In genomic region chr6:12258940-12259481, GRCm38 (mm10) we compare ENCODE assay signal across 16 mouse cellular contexts.
DNase-seq lines count a peak whose midpoint lies in the region; ATAC-seq lines count a peak whose summit lies in the region.
"Had no signal": no experiment of that assay in that cellular context is flagged by ENCODE, and none has a peak within 500 bp of the region (broad histone marks: within the 10 kb centered on the region; RNA-seq: fewer than 3 reads in every experiment).

No protein-coding gene starts in this region.

- no peaks in the 10 kb centered on the region for H3K9me3 ChIP-seq in neural tube, embryonic 11.5 days (ENCODE audit: control insufficient read depth, low read length)
- H3K9me3 ChIP-seq in forebrain, embryonic 16.5 days (ENCODE audit: control insufficient read depth, low read length) = no peaks in the 10 kb centered on the region
- H3K9me3 ChIP-seq in midbrain, embryonic 11.5 days (ENCODE audit: control insufficient read depth, low read length) = no peaks in the 10 kb centered on the region
- no peaks in the 10 kb centered on the region for H3K9me3 ChIP-seq in kidney, embryonic 14.5 days (ENCODE audit: control insufficient read depth, low read length)
- H3K9me3 ChIP-seq: embryonic facial prominence, embryonic 15.5 days; liver, embryonic 15.5 days had no signal

- H3K4me1 ChIP-seq in neural tube, embryonic 11.5 days (ENCODE audit: control insufficient read depth, insufficient read depth, low read length) = peaks cover 4% of the 10 kb centered on the region; the same call in 1 of the 2 replicates
- peaks cover 13% of the 10 kb centered on the region for H3K4me1 ChIP-seq in forebrain, embryonic 16.5 days (replicated peaks; ENCODE audit: control insufficient read depth, insufficient read depth, low read length)
- peaks cover 18% of the 10 kb centered on the region for H3K4me1 ChIP-seq in midbrain, embryonic 11.5 days (ENCODE audit: control insufficient read depth, insufficient read depth, low read length)
- H3K4me1 ChIP-seq in kidney, embryonic 14.5 days (ENCODE audit: control insufficient read depth, insufficient read depth, low read length) = no peaks in the 10 kb centered on the region
- H3K4me1 ChIP-seq: embryonic facial prominence, embryonic 15.5 days; liver, embryonic 15.5 days had no signal

- ATAC-seq in neural tube, embryonic 11.5 days (ENCODE audit: insufficient read depth, low FRiP score, low TSS enrichment) = no peak
- ATAC-seq in forebrain, embryonic 16.5 days = peak; percentile 54
- ATAC-seq in midbrain, embryonic 11.5 days (ENCODE audit: low FRiP score) = peak; percentile 64
- ATAC-seq in kidney, embryonic 14.5 days (ENCODE audit: low FRiP score, low TSS enrichment) = no peak

- no peak overlapping the region for H3K4me2 ChIP-seq in neural tube, embryonic 11.5 days (ENCODE audit: low read depth)
- peak overlapping the region; percentile 27 for H3K4me2 ChIP-seq in forebrain, embryonic 16.5 days (ENCODE audit: low read length)
- H3K4me2 ChIP-seq in midbrain, embryonic 11.5 days = peak overlapping the region; percentile 31
- H3K4me2 ChIP-seq in kidney, embryonic 14.5 days (replicated peaks; ENCODE audit: low read depth, low read length) = no peak overlapping the region
- H3K4me2 ChIP-seq: embryonic facial prominence, embryonic 15.5 days; liver, embryonic 15.5 days had no signal

- peak; percentile 15 for DNase-seq in neural tube, embryonic 11.5 days (ENCODE audit: low spot score)
- DNase-seq in neural tube, embryonic 10.5 days (ENCODE audit: extremely low spot score, low spot score) = no peak
- DNase-seq in midbrain, embryonic 11.5 days (ENCODE audit: low spot score, missing footprints) = peak; percentile 91
- no peak for DNase-seq in yolk sac, embryonic 10.5 days (ENCODE audit: low spot score)
- DNase-seq in left cerebral cortex, postnatal 10 days (ENCODE audit: extremely low spot score in 1 of 2, low spot score in 2 of 2) = no peak
- no peak for DNase-seq in right cerebral cortex, postnatal 25 days
- DNase-seq: cerebellum, adult 9-11 months; heart, adult 2 months; heart, postnatal 14 days; kidney, adult 9 months; lung, postnatal 36 days; thymus, adult 18-20 months had no signal

- intact Hi-C loops in left cerebral cortex, postnatal 10 days (cut with DNase I) = loop anchor here (10.0 kb wide), 1 partner anchor 124 kb away; no protein-coding TSS in a partner anchor

- H3K9ac ChIP-seq in neural tube, embryonic 11.5 days (ENCODE audit: low read length) = no peak overlapping the region
- peak overlapping the region; percentile 3 for H3K9ac ChIP-seq in forebrain, embryonic 16.5 days (replicated peaks; ENCODE audit: low read depth, low read length)
- peak overlapping the region; percentile 33; the same call in 1 of the 2 replicates for H3K9ac ChIP-seq in midbrain, embryonic 11.5 days (ENCODE audit: low read length)
- no peak overlapping the region for H3K9ac ChIP-seq in kidney, embryonic 14.5 days (ENCODE audit: low read depth, low read length)
- H3K9ac ChIP-seq: embryonic facial prominence, embryonic 15.5 days; liver, embryonic 15.5 days had no signal

- no peaks in the 10 kb centered on the region for H3K27me3 ChIP-seq in neural tube, embryonic 11.5 days (ENCODE audit: control insufficient read depth, insufficient read depth, low read length)
- no peaks in the 10 kb centered on the region for H3K27me3 ChIP-seq in forebrain, embryonic 16.5 days (replicated peaks; ENCODE audit: control insufficient read depth, insufficient read depth, low read length)
- H3K27me3 ChIP-seq in midbrain, embryonic 11.5 days (ENCODE audit: control insufficient read depth, insufficient read depth, low read length) = no peaks in the 10 kb centered on the region
- H3K27me3 ChIP-seq in kidney, embryonic 14.5 days (ENCODE audit: control insufficient read depth, insufficient read depth, low read length) = no peaks in the 10 kb centered on the region
- H3K27me3 ChIP-seq: embryonic facial prominence, embryonic 15.5 days; liver, embryonic 15.5 days had no signal

- 47% methylated on average over 7 of the region's 7 CpGs for WGBS in neural tube, embryonic 11.5 days
- 16% methylated on average over 7 of the region's 7 CpGs for WGBS in forebrain, embryonic 16.5 days
- WGBS in midbrain, embryonic 11.5 days = 19% methylated on average over 7 of the region's 7 CpGs
- 73% methylated on average over 7 of the region's 7 CpGs for WGBS in kidney, embryonic 14.5 days

- H3K4me3 ChIP-seq in neural tube, embryonic 11.5 days (ENCODE audit: low read depth, low read length) = no peak overlapping the region
- peak overlapping the region; percentile 21; the same call in 1 of the 2 replicates for H3K4me3 ChIP-seq in forebrain, embryonic 16.5 days (replicated peaks; ENCODE audit: low read length)
- H3K4me3 ChIP-seq in midbrain, embryonic 11.5 days (ENCODE audit: low read depth, low read length) = no peak overlapping the region
- H3K4me3 ChIP-seq in kidney, embryonic 14.5 days (ENCODE audit: low read length) = no peak overlapping the region
- H3K4me3 ChIP-seq: embryonic facial prominence, embryonic 15.5 days; heart, adult 2 months; liver, embryonic 15.5 days had no signal

- H3K27ac ChIP-seq in neural tube, embryonic 11.5 days (ENCODE audit: low read depth, low read length) = peak overlapping the region; percentile 15; the same call in 1 of the 2 replicates
- no peak overlapping the region for H3K27ac ChIP-seq in forebrain, embryonic 16.5 days (ENCODE audit: low read length)
- no peak overlapping the region for H3K27ac ChIP-seq in midbrain, embryonic 11.5 days (ENCODE audit: low read depth, low read length)
- H3K27ac ChIP-seq in kidney, embryonic 14.5 days (ENCODE audit: low read depth, low read length) = no peak overlapping the region
- H3K27ac ChIP-seq: embryonic facial prominence, embryonic 15.5 days; heart, adult 2 months; liver, embryonic 15.5 days had no signal

- H3K36me3 ChIP-seq in neural tube, embryonic 11.5 days (ENCODE audit: control insufficient read depth, insufficient read depth, low read length) = no peaks in the 10 kb centered on the region
- no peaks in the 10 kb centered on the region for H3K36me3 ChIP-seq in forebrain, embryonic 16.5 days (ENCODE audit: control insufficient read depth, insufficient read depth)
- no peaks in the 10 kb centered on the region for H3K36me3 ChIP-seq in midbrain, embryonic 11.5 days (ENCODE audit: control insufficient read depth, insufficient read depth, low read length)
- no peaks in the 10 kb centered on the region for H3K36me3 ChIP-seq in kidney, embryonic 14.5 days (ENCODE audit: control insufficient read depth, insufficient read depth, low read length)
- H3K36me3 ChIP-seq: embryonic facial prominence, embryonic 15.5 days; liver, embryonic 15.5 days had no signal

Comparison
In these comparisons a context has a peak if more than half of its experiments do, and no peak if none do; other contexts are left out.
1. DNase-seq: peak in neural tube, embryonic 11.5 days (single experiment) and midbrain, embryonic 11.5 days (single experiment); none in neural tube, embryonic 10.5 days (single experiment), yolk sac, embryonic 10.5 days (single experiment), left cerebral cortex, postnatal 10 days (0 of 2) and right cerebral cortex, postnatal 25 days (single experiment).
2. ATAC-seq: peak in forebrain, embryonic 16.5 days (single experiment) and midbrain, embryonic 11.5 days (single experiment); none in neural tube, embryonic 11.5 days (single experiment) and kidney, embryonic 14.5 days (single experiment).
3. H3K4me2 ChIP-seq: peak in forebrain, embryonic 16.5 days (single experiment) and midbrain, embryonic 11.5 days (single experiment); none in neural tube, embryonic 11.5 days (single experiment) and kidney, embryonic 14.5 days (single experiment).
4. H3K9ac ChIP-seq: peak in forebrain, embryonic 16.5 days (single experiment) and midbrain, embryonic 11.5 days (single experiment); none in neural tube, embryonic 11.5 days (single experiment) and kidney, embryonic 14.5 days (single experiment).